13 mouse cellular contexts compared by ENCODE assay signal in genomic region chr4:62795538-62795937, GRCm38 (mm10).
"Had no signal": no experiment of that assay in that cellular context is flagged by ENCODE, and none has a peak within 500 bp of the region (broad histone marks: within the 10 kb centered on the region; RNA-seq: fewer than 3 reads in every experiment).

No protein-coding gene starts in this region.

- H3K4me1 ChIP-seq: liver, embryonic 13.5 days had no signal

- DNase-seq: kidney, adult 2 months; kidney, postnatal 36 days; layer of hippocampus, postnatal 36 days; liver, embryonic 13.5 days; lung, adult 2 months; lung, postnatal 14 days; lung, postnatal 4 days; right cerebral cortex, postnatal 4 days had no signal

- H3K27me3 ChIP-seq: liver, embryonic 13.5 days had no signal

- H3K4me3 ChIP-seq: left cerebral cortex, adult 2 months; liver, embryonic 13.5 days had no signal

- H3K27ac ChIP-seq: kidney, postnatal 0 days; left cerebral cortex, adult 2 months; liver, embryonic 13.5 days; stomach, postnatal 0 days had no signal

- H3K9ac ChIP-seq: liver, embryonic 13.5 days had no signal

- H3K4me2 ChIP-seq: liver, embryonic 13.5 days; midbrain, embryonic 11.5 days had no signal

- H3K9me3 ChIP-seq: liver, embryonic 13.5 days had no signal

- ATAC-seq: intestine, postnatal 0 days had no signal

- H3K36me3 ChIP-seq: liver, embryonic 13.5 days had no signal
